Mouse (Mus musculus) stomach, postnatal 0 days (tissue): Measurements from ENCODE around the gene Foxr1. TPM values are rescaled to one million over a fixed set of nuclear protein-coding genes. Genes with fewer than 3 reads are reported as not detected.

Experiments used
- ATAC-seq: fragments of 200-750 bp; cut with Nextera tagmentation; 2 replicates; pipeline ENCODE4 v1.8.0; 2017; ENCODE audit not compliant: low FRiP score, low TSS enrichment
- DNase-seq: peaks from one replicate; pipeline ENCODE4 v3.0.0-alpha.2; 2016; ENCODE audit warnings: low spot score
- H3K27ac ChIP-seq: fragments of 300-500 bp; sonication (generic); replicated peaks from 2 replicates; pipeline ENCODE4 v1.5.1; 2014; ENCODE audit warnings: mild to moderate bottlenecking, control low read depth
- H3K27me3 ChIP-seq: fragments of 300-500 bp; sonication (generic); 2 replicates; pipeline ENCODE4 v1.6.1; 2014; ENCODE audit warnings: low read length; ENCODE audit not compliant: control insufficient read depth, insufficient read depth
- H3K36me3 ChIP-seq: fragments of 300-500 bp; sonication (generic); 2 replicates; pipeline ENCODE4 v1.6.1; 2014; ENCODE audit warnings: low read length, mixed read lengths; ENCODE audit not compliant: control insufficient read depth, insufficient read depth
- H3K4me1 ChIP-seq: fragments of 300-500 bp; sonication (generic); replicated peaks from 2 replicates; pipeline ENCODE4 v1.6.1; 2014; ENCODE audit warnings: antibody characterized with exemption; ENCODE audit not compliant: control insufficient read depth, insufficient read depth
- H3K4me2 ChIP-seq: fragments of 300-500 bp; sonication (generic); replicated peaks from 2 replicates; pipeline ENCODE4 v1.6.1; 2014; ENCODE audit warnings: low read depth, mild to moderate bottlenecking, control low read depth, moderate library complexity
- H3K4me3 ChIP-seq: fragments of 300-500 bp; sonication (generic); 2 replicates; pipeline ENCODE4 v1.5.1; 2014; ENCODE audit warnings: low read depth, low read length, control low read depth
- H3K9ac ChIP-seq: fragments of 300-500 bp; sonication (generic); 2 replicates; pipeline ENCODE4 v1.6.1; 2014; ENCODE audit warnings: mild to moderate bottlenecking, low read length, control low read depth, mixed read lengths
- H3K9me3 ChIP-seq: fragments of 300-500 bp; sonication (generic); 2 replicates; pipeline ENCODE4 v1.6.1; 2016; ENCODE audit warnings: low read length; ENCODE audit not compliant: control insufficient read depth
- CTCF ChIP-seq: IDR thresholded peaks from 2 replicates; pipeline ENCODE4 v1.5.1; 2016; ENCODE audit warnings: antibody characterized with exemption, low read depth, mild to moderate bottlenecking, moderate library complexity
- EP300 ChIP-seq: optimal IDR thresholded peaks from 2 replicates; pipeline ENCODE3; 2016; ENCODE audit warnings: antibody characterized with exemption
- WGBS: fragments of 180-500 bp; shearing (Covaris S2); extraction: QIAGEN DNeasy Blood & Tissue Kit; methylation state at CpG from one replicate; pipeline ENCODE4 v1.1.7; 2014; 5-methylcytosine and 5-hydroxymethylcytosine counted together
- polyA plus RNA-seq: library from polyadenylated mRNA; unstranded; fragments of >200 nt; fragmentation: Nextera tagmentation; extraction: Ambion mirVana; gene quantifications from 2 replicates; pipeline ENCODE4 v1.2.1, GENCODE M21; 2015

Foxr1 gene
- polyA plus RNA-seq, 1 experiment from 2014 or later = 0.05 TPM

GRCm38 (mm10) chr9:44398551-44398950, 42.4 kb downstream of the Foxr1 start:
- Histone ChIP-seq H3K36me3 (peaks cover 16% of the 10 kb centered on the region), H3K9ac (peak overlapping the region; percentile 8; the same call in 1 of the 2 replicates), H3K4me1 (no peaks in the 10 kb centered on the region), H3K27ac (no peak overlapping the region), H3K4me3 (no peak overlapping the region), H3K4me2 (no peak overlapping the region), H3K9me3 (no peaks in the 10 kb centered on the region), H3K27me3 (no peaks in the 10 kb centered on the region)
- WGBS = 69% methylated on average over 9 of the region's 9 CpGs
- TF ChIP-seq EP300 = no peak
- no peak for TF ChIP-seq CTCF
- no peak for ATAC-seq
- DNase-seq = no peak

GRCm38 (mm10) chr9:44398087-44398486, 42.8 kb downstream of the Foxr1 start:
- no peaks in the 10 kb centered on the region for H3K27me3 ChIP-seq
- ATAC-seq (no peak), DNase-seq (peak; percentile 37)
- TF ChIP-seq CTCF = no peak
- TF ChIP-seq EP300 = no peak
- peak overlapping the region; percentile 93 for H3K4me2 ChIP-seq
- H3K27ac ChIP-seq = peak overlapping the region; percentile 41; the same call in 1 of the 2 replicates
- no peaks in the 10 kb centered on the region for H3K9me3 ChIP-seq
- 28% methylated on average over 4 of the region's 4 CpGs for WGBS
- H3K4me1 ChIP-seq = no peaks in the 10 kb centered on the region
- no peak overlapping the region for H3K4me3 ChIP-seq
- H3K36me3 ChIP-seq = peaks cover 16% of the 10 kb centered on the region
- no peak overlapping the region; the same call in 1 of the 2 replicates for H3K9ac ChIP-seq

- TF ChIP-seq CTCF (peak; percentile 37), EP300 (no peak)
- DNase-seq = peak; percentile 98
- ATAC-seq = peak; percentile 98
- Histone ChIP-seq H3K9ac (peak within 1 kb of the TSS; percentile 73), H3K36me3 (peaks cover 10% of the 10 kb centered on the region), H3K4me3 (peak within 1 kb of the TSS; percentile 74), H3K27ac (peak within 1 kb of the TSS; percentile 85), H3K9me3 (no peaks in the 10 kb centered on the region), H3K4me2 (peak within 1 kb of the TSS; percentile 93), H3K4me1 (no peaks in the 10 kb centered on the region), H3K27me3 (no peaks in the 10 kb centered on the region)
- under 1% methylated on average over 42 of the region's 43 CpGs for WGBS
Measured at GRCm38 (mm10) chr9:44396684-44397411, 44.1 kb downstream of the Foxr1 start, which contains the start of gene Slc37a4. Gene Slc37a4, plus strand, starts transcription at chr9:44396852.

- TF ChIP-seq CTCF (peak; percentile 90), EP300 (no peak)
- Histone ChIP-seq H3K27me3 (no peaks in the 10 kb centered on the region), H3K4me3 (no peak overlapping the region), H3K9me3 (no peaks in the 10 kb centered on the region), H3K4me1 (no peaks in the 10 kb centered on the region), H3K36me3 (peaks cover 10% of the 10 kb centered on the region; the same call in 1 of the 2 replicates), H3K4me2 (no peak overlapping the region), H3K27ac (no peak overlapping the region), H3K9ac (no peak overlapping the region)
- WGBS = 29% methylated on average over 4 of the region's 4 CpGs
- peak; percentile 33 for ATAC-seq
- DNase-seq = peak; percentile 77
Measured at GRCm38 (mm10) chr9:44391466-44391865, 49.5 kb downstream of the Foxr1 start.

GRCm38 (mm10) chr9:44389273-44389672, 51.7 kb downstream of the Foxr1 start:
- ATAC-seq (0 out of 2 replicates have a peak, but pooled peaks have one; percentile 9), DNase-seq (peak; percentile 61)
- H3K4me3 ChIP-seq = no peak overlapping the region
- H3K27ac ChIP-seq = no peak overlapping the region
- 60% methylated on average over 8 of the region's 8 CpGs for WGBS
- no peaks in the 10 kb centered on the region for H3K4me1 ChIP-seq
- H3K27me3 ChIP-seq = no peaks in the 10 kb centered on the region
- no peak overlapping the region for H3K9ac ChIP-seq
- no peaks in the 10 kb centered on the region for H3K9me3 ChIP-seq
- H3K4me2 ChIP-seq = no peak overlapping the region
- peaks cover 28% of the 10 kb centered on the region for H3K36me3 ChIP-seq
- TF ChIP-seq CTCF (peak; percentile 80), EP300 (no peak)

GRCm38 (mm10) chr9:44387221-44387620, 53.7 kb downstream of the Foxr1 start:
- no peak for ATAC-seq
- peaks cover 35% of the 10 kb centered on the region for H3K36me3 ChIP-seq

More at GRCm38 (mm10) chr9:44387221-44387620, 53.7 kb downstream of the Foxr1 start:
- WGBS = 60% methylated on average over 3 of the region's 3 CpGs
- Histone ChIP-seq H3K27me3 (no peaks in the 10 kb centered on the region), H3K9ac (no peak overlapping the region), H3K9me3 (no peaks in the 10 kb centered on the region), H3K4me1 (no peaks in the 10 kb centered on the region), H3K27ac (no peak overlapping the region), H3K4me2 (no peak overlapping the region), H3K4me3 (no peak overlapping the region)
- no peak for DNase-seq
- TF ChIP-seq CTCF (no peak), EP300 (no peak)
